Mouse (Mus musculus) brain, embryonic 14.5 days (tissue): ENCODE results near the gene Akap7. TPM values are rescaled to one million over a fixed set of nuclear protein-coding genes. Genes with fewer than 3 reads are reported as not detected.

Source experiments
- DNase-seq: peaks from one replicate; pipeline ENCODE4 v3.0.0-alpha.2; 2011; ENCODE audit warnings: low read depth
- CTCF ChIP-seq: fragments of 200-500 bp; IDR thresholded peaks from 2 replicates; pipeline ENCODE4 v1.5.1; 2012; ENCODE audit warnings: inconsistent platforms, mild to moderate bottlenecking, moderate library complexity, borderline replicate concordance; ENCODE audit not compliant: insufficient read depth, insufficient read length; ENCODE audit errors: extremely low read depth
- POLR2A ChIP-seq: fragments of 200-500 bp; IDR thresholded peaks from 2 replicates; pipeline ENCODE4 v1.6.1; 2012; ENCODE audit warnings: mild to moderate bottlenecking, inconsistent platforms, borderline replicate concordance; ENCODE audit not compliant: poor library complexity, insufficient read depth, insufficient read length, severe bottlenecking; ENCODE audit errors: extremely low read depth
- polyA plus RNA-seq: library from polyadenylated mRNA; depleted of rRNA; stranded (reverse); fragments of >200 nt; gene quantifications from 2 replicates; pipeline ENCODE4 v1.2.3, GENCODE M21; 2012

Gene Akap7
- polyA plus RNA-seq, 1 experiment = 24.6 TPM

GRCm38 (mm10) chr10:25274621-25275330 lies 32.9 kb downstream of the Akap7 start:
- TF ChIP-seq POLR2A (no peak), CTCF (no peak)
- DNase-seq = no peak

DNA sequence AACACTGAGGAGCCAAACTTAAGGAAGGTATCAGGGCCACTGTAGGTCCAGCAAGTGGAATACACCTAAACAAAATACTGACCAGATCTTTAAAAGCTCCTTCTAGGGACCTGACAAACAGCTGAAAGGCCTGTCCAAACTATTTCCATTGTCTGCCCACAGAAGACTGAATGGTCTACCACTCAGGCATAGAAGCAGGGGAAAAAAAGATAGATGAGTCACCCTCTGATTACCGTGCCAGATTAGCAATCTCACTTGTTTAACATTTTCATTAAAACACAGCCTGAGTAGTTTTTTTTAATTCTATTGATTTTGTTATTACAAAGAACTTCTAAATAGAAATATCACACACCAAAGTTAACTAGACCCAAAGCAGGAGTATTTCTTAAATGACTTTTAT lies 33.9 kb downstream of the Akap7 start:
- DNase-seq = no peak
- no peak for TF ChIP-seq POLR2A
- TF ChIP-seq CTCF = no peak

DNA sequence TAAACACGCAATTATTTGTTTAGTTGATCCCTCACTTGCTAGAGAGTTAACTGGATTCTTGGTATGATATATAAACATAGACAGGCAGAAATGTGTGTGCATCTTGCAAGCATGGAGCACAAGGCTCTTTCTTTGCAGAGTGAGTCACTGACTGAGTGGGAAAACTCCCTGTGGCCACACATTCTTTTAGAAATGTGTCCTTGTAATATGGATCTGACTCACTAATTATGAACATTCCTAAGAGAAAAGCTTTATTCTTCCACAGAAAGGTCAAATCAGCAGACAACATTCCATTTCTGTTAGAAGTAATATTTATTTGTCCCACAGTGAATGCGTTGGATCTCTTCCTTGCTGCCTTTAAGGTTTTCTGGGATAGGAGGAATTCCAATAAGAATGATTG lies 35.9 kb downstream of the Akap7 start:
- DNase-seq = no peak
- TF ChIP-seq POLR2A = no peak
- TF ChIP-seq CTCF = no peak

GRCm38 (mm10) chr10:25271207-25271606 lies 36.5 kb downstream of the Akap7 start:
- TF ChIP-seq POLR2A (no peak), CTCF (no peak)
- no peak for DNase-seq

- TF ChIP-seq CTCF = peak; percentile 43; the same call in 1 of the 2 replicates
- TF ChIP-seq POLR2A = no peak
- DNase-seq = peak; percentile 84
These were observed 39.0 kb downstream of the Akap7 start for GRCm38 (mm10) chr10:25268476-25269351.

DNA sequence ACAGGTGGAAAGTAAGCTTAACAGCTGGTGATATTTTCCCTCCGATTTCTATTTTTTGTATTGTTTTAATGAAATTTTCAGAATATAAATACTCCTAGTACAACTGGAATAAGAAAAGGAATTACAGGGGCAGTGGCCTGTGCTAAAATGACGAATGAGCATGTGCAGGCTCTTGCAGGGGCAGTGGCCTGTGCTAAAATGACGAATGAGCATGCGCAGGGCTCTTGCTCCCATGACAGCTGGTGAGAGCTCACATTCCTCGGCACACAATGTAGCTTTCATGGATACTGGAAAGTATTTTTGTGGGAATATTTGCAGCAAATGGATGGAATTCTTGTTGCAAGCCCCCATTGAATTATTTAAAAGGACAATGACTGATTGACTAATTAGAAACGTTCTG lies 46.5 kb downstream of the Akap7 start:
- DNase-seq = peak; percentile 58
- TF ChIP-seq POLR2A (no peak), CTCF (no peak)

- TF ChIP-seq POLR2A (no peak), CTCF (no peak)
- DNase-seq = no peak
These were observed 46.9 kb downstream of the Akap7 start for GRCm38 (mm10) chr10:25260724-25261123.

- TF ChIP-seq CTCF (no peak), POLR2A (no peak)
- no peak for DNase-seq
These were observed 49.5 kb downstream of the Akap7 start for GRCm38 (mm10) chr10:25258171-25258570.

DNA sequence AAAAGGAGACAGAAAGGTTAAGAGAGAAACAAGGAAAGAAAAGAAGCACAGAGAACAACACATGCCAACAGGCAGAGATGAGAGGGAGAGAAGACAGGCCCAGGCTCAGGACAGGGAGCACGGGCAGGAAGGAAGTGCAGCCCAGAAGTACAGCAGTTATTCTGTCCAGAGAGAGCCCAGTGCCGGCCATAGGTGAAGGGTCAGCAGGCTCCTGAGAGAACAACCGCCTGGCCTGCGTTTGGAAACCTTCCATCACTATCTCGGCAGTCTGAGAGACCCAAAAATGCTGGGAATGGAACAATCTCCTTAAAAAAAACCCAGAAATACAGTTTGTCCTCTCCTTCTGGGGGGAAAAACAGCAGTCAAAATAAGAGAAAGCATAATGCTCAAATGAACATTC lies 50.2 kb downstream of the Akap7 start:
- TF ChIP-seq POLR2A (no peak), CTCF (no peak)
- DNase-seq = no peak

- DNase-seq = no peak
- TF ChIP-seq POLR2A = no peak
- no peak for TF ChIP-seq CTCF
These were observed 54.2 kb downstream of the Akap7 start for GRCm38 (mm10) chr10:25253474-25253873.

DNA sequence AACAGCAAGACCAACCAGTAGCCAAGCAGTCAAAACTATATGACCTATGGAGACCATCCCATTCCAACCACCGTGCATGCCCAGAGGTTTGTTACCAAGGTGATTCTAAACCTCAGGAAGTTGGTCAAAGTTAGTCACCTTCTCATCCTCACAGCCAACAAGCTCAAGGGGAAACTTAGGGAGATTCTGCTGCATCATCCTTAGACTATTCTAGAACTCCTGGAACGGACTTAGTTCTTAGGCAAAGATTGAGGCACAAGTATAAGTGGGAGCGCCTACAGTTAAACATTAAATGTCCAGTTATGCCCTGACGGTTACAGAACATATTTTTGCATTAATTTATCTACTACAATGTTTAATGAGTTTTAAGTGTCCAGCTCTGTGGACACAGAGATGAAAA lies 54.7 kb downstream of the Akap7 start:
- TF ChIP-seq POLR2A (no peak), CTCF (no peak)
- DNase-seq = no peak

DNA sequence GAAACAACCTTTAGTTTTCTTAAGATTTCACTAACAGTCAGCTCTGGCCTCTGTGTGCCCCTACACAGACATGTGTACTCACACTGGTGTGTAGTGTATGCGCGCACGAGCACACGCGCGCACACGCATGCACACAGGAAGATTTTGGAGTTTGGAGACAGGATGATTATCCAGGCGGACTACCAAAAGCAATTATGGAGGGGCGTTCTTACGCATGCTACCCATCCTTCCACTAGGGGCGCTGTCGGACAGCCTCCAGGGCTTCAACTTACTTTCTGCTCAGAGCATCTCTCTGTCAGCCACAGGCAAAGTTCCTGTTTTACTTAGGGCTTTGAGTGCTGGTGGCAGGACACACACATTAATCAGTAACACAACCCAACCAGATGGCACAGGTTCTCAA lies 57.6 kb downstream of the Akap7 start:
- peak; percentile 79 for DNase-seq
- TF ChIP-seq CTCF = peak; percentile 90
- no peak for TF ChIP-seq POLR2A

DNA sequence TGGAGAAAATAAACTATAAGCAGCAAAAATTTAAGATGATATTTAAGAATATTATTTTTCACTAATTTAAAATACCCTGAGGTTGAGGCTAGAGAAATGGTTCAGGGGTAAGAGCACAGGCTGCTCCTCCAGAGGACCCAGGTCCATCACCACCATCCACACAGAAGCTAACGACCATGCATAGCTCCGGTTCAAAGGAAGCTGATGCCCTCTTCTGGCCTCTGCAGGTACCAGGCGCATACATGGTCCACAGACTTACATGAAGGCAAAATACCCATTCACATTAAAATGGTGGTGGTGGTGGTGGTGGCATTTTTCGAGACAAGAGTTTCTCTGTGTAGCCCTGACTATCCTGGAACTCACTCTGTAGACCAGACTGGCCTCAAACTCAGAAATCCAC lies 61.5 kb downstream of the Akap7 start:
- TF ChIP-seq CTCF = peak; percentile 46; the same call in 1 of the 2 replicates
- no peak for TF ChIP-seq POLR2A
- DNase-seq = peak; percentile 57
